Mouse (Mus musculus): ENCODE results near the gene Rhbdl1.

Rhbdl1 gene

DNA sequence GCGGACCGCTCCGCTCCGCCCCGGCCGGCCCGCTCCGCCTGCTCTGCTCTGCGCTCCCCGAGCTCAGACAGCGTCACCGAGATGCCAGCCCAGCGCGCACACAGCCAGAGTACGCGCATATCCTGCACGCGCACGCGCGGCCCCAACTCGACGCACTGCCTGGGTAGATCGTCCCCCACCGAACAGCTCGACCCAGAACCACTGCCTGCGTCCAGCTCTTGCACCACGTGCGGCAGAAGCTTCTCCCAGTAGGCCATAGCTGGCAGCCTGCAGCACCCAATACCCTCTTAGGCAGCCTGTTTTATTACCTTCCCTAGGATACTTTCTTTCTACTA lies at the start of gene Rhbdl1:
TSS of gene Rhbdl1 (minus strand) at position 220 of the 335 bp plus-strand sequence.
- in situ Hi-C loops (cut with MboI, MseI): loop anchor here (10.0 to 25.0 kb wide), 2 partner anchors 1832 to 2000 kb away; partner anchors contain the start of gene Snrpc

DNA sequence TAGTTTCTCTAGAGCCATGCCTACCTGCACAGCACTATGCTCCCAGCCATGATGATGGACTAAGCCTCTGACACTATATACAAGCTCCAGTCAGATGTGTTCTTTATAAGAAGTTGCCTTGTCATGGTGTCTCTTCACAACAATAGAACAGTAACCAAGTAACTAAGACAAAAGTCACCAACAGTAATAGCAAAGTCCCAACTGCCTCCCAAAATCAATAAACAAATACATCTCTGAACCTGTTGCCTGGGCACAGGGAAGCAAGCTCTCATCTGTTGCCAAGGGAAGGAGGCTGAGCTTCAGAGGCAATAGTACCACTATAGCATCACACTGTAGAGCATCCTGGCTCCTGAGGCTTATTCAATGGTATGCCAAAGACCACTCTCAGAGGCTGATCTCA lies 49.7 kb upstream of the Rhbdl1 start:
- in situ Hi-C loops (cut with MboI, MseI): no loop called here

DNA sequence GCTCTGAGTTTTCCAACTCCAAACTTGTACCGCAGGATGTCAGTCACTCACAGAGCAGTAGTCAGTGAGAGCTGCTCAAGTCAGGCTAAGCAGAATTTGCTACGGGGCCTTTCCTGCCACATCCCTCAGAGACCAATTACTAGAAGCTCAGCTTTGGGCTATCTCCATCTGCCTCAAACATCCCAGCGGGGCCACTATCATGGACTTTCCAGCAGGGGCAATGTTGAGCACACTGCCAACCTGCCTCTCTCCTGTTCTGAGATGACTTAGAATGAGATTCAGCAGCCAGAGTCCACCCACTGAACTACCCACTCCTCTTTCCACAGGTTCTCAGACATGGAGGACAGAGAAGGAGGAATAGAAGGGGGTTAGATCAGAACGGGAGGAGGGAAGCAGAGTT lies 48.5 kb upstream of the Rhbdl1 start:
- in situ Hi-C loops (cut with MboI, MseI): no loop called here

DNA sequence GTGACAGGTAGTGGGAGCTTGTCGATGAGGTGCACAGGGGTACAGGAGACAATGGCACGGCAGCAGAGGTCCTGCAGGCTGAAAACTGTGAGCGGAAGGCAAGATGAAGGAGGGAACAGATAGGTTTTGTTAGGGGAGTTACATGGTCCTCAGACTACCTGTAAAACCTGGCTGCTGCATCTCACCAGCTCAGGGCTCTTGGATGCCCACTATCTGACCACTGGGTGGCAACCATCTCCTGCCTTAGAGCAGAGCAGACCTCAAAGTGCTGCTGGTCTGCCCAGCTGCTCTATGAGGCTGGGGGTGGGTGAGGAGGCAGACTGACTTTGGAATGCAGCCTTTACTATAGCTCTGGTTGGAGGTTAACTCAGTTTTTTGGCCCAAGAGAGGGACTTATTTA lies 46.7 kb upstream of the Rhbdl1 start:
- in situ Hi-C loops (cut with MboI, MseI): no loop called here

DNA sequence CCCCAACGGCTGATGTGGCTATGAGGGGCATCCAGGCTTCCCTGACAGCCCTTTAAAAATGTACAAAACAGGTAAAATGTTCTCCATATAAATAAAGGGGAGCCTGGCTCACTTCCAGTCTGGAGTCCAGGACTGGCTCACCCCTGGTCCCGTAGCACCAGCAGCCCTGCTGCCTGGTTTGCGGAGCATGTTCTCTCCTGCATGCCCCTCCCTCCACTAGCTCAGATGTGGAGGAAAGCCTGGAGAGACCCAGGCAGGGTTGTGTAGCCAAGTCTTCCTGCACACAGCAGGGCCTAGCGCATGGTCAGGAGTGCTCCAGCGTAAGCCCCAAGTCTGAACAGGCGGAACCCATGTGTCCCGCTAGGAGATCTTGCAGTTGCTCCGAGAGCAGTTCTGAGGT lies 46.2 kb upstream of the Rhbdl1 start:
- in situ Hi-C loops (cut with MboI, MseI): no loop called here

DNA sequence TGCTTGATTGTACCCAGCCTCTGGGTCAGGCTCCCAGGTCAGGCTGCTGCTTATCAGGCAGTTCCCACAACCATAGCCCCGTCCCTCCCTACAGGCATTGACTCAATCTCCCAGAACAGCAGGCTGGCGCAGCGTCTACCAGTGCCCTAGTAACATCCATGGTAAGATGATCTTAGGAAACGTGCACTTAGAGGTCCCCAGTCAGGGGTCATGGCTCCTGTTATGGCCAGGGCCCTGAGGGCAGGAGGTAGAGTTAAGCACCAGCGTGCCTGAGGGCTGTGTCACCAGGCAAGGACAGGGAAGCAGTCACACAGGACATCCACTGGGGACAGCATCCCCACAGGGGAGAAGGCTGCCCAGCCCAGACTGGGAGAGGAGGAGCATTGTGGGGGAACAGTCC lies 45.2 kb upstream of the Rhbdl1 start:
- in situ Hi-C loops (cut with MboI, MseI): no loop called here

DNA sequence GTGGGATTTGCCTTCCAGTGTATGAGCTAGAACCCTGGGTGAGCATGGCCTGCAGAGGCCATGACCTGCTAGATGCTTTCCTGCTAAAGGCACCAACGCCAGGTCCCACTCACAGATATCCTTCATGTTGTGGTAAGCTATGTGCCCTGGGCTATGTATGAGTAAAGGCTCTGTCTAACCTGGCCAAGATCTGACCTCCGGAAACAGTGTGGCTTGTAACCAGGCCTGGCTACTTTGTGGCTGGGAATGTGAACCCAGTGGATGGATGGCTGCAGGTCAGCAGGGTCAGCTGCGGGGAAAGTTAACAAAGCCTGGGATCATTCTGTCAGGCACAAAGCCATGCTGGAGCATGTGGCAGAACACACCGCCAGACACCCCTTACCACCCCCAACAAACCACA lies 44.6 kb upstream of the Rhbdl1 start:
- in situ Hi-C loops (cut with MboI, MseI): no loop called here

DNA sequence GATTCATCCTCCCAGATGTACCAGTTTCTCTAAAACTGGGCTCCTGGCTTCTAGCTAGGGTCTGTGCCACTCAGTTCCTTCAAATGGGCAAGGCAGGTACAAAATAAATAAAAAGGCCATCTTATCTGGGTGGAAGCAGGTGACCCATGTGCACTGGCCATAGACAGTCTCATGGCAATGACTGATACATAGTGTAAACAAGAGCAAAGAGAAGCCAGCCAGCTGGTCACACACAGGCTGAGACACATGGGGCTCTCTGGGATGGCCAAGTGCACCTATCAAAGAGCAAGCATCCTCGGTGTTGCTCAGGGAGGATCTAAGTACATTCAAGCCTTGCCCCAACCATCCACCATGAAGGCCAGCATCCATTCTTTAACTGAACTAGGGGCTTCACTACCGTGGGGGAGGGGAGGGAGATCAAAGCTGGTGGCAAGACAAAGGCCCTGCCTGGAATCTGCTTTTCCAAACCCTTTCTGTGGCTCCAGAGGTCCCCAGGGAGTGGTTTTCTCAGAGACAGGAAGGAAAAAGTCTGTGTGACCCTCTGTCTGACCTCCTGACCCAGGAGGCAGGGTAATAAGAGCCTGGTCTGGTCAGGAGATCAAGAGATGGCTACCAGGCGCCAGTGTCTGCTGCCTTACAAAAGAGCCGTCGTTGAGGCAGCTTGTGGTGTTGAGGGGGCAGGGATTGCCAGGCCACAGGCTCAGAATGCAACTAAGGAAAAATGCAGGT lies 44.0 kb upstream of the Rhbdl1 start:
- in situ Hi-C loops (cut with MboI, MseI): no loop called here

DNA sequence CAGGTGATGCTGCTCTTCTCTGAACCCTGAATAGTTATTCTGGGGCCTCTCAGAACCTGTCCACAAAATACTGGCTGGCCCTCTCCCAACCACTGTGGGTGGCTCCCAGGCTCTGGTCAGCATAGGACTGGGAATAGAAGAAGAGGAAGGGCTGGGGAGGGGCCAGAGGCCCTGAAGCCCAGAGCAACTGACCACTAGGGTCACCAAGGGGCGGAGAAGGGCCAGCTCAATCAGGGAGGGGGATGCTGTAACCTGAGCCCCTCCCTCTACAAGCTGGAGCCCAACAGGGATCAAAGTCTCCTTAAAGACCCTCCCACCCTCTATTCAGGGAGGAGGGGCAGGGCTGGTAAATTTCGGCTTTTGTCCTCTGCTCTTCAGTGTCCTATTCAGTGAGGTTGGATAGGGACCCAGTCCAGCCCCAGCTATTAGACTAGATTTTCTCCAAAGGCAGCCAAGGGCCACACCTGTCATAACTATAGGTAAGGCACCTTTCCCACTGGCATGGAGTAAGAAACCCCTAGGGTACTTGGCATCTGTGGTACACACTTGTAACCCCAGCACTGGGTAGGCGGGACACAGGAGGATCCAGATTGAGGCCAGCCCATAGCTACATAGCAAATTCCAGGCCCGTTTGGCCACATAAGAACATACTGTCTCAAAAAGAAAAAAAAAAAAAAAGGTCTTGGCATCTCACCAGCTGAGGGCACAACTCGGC lies 43.3 kb upstream of the Rhbdl1 start, which contains the start of gene Wfikkn1:
TSS of gene Wfikkn1 (minus strand) at position 663 of the 715 bp plus-strand sequence.
- in situ Hi-C loops (cut with MboI, MseI): no loop called here

DNA sequence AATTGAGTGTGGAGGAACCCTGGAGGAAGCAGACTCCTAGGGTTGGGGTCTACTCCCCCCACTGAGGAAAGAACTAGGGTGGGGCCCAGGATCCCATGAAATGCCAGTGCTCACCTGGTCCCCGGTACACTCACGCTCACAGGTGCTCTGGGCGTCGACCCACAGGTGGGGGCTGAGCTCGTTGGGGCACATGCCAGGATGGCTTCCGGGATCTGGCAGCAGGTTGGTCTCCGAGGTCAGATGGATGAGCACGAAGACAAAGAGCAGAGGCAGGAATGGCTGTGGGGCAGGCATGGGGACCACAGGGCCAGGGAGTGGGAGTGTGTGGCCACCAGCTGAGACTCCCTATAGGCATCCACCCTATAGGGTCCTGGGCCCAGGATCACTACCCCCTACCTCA lies 42.7 kb upstream of the Rhbdl1 start:
- in situ Hi-C loops (cut with MboI, MseI): no loop called here

DNA sequence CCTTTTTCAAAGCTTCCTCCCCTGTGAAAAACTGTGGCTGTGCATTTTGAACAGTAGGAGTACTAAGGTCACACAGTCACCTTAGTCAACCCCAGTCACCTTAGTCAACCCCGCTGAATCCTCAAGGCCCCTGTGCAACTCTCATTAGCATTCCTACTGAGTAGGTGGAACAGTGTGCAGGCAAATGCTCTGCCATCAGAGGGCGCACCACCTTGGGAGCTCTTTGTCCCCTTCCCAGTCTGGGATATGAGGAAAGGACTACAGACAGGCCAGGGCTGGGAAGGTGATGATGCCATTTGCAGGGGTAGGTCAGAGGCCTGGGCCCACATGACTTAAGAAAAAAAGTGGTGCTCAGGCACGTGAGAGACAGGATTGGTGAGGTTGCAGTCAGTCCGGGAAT lies 42.2 kb upstream of the Rhbdl1 start:
- in situ Hi-C loops (cut with MboI, MseI): no loop called here

DNA sequence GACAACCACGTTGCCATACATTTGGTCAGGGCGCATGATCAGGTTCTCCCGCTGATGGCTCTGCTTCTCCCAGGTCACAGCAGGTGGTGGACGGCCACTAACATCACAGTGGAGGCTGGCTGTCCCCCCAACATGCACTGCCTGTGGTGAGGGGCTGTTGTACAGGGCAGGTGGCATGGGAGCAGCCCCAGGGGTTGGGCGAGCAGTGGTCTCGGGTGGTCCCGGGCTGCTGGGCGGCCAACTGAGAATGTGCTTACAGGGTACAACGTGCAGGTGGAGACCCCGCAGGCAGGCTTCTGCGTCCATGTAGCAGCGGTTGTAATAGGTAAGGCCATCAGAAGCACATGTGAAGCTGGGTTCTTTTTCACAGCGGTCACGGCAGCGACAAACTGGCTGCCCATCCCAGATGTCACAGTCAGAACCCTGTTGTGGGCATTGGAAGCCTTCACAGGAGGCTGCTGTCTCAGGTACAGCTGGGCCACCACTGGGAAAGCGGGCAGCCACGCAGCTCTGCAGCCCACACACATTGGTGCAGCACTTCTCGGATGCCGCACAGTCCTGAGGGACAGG lies 41.6 kb upstream of the Rhbdl1 start:
- in situ Hi-C loops (cut with MboI, MseI): no loop called here

DNA sequence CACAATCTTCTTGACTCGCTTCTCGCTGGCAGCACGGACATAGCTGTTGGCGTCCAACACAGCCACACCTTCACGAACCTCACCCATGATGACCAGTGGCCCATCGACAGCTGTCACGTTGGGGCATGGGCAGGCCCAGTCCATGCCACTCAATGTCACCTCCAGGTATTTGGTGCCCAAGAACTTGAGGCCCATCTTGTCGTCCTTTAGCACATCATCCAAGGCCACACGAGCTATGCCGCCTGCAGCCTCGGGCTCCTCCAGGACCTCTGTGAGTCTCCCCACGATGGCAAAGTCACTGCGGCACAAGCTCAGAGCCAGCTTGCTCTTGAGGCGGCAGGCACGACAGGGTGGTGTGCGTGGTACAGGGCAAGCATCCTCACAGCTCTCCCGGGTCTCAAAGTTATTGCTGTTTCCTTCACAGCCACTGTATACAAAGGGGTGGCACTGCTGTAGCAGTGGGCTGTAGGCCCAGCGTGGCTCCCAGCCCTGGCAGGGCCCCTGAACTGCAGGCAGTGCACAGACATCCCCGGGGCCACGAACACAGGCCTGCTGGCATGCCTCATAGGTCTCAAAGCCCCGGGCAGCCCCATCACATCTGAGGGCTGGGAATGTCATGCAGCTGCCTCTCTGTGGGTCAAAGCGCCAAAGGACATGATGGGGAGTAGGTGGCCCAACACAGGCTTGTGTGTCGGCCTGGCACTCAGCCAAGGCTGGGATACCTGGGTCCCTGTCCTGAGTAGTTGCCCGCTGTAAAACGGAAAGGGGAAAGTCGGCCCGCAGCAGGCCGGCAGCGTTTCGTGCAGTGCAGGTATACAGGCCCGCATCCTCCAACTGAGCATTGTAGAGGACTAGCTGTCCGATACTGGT lies 40.9 kb upstream of the Rhbdl1 start:
- in situ Hi-C loops (cut with MboI, MseI): no loop called here

DNA sequence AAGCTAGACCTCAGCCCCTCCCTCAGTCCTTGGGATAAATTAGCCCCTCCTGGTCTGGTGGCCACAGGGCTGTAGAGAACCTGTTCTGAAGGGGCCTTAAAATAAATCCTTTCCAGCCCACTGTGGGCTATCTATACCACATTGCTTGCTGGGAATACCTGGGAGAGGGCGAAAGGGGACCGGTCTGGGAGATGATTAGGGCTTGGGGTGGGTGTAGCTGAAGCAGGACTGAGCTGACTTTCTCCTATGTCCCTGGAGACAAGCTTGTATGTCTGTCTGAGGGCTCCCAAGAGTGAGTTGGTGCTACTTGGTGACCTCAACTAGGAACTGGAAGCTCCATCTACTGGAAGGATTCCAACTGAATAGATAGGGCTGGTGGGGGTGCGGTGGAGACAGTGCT lies 39.9 kb upstream of the Rhbdl1 start:
- in situ Hi-C loops (cut with MboI, MseI): no loop called here

DNA sequence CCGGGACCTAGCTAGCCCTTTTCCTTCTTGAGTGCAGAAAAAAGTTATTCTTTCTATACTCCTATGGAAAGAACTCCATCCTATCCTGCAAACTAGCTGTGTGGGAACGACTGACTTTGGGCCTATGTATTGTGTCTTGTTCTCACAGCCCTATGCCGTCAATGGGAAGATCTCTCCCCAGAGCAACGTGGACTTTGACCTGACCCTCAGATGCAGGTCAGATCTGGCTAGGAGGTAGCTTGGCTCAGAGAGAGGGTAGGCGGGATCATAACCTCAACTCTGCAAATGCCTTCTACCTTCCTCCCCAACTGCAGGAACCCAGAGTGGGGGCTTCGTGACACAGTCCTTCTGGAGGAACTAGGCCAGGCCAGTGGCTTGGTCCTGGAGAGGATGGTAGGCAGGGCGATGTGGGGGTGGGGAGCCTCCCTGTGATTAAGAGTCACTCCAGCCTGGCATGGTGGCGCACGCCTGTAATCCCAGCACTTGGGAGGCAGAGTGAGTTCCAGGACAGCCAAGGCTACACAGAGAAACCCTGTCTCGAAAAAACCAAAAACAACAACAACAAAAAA lies 39.3 kb upstream of the Rhbdl1 start:
- in situ Hi-C loops (cut with MboI, MseI): no loop called here

DNA sequence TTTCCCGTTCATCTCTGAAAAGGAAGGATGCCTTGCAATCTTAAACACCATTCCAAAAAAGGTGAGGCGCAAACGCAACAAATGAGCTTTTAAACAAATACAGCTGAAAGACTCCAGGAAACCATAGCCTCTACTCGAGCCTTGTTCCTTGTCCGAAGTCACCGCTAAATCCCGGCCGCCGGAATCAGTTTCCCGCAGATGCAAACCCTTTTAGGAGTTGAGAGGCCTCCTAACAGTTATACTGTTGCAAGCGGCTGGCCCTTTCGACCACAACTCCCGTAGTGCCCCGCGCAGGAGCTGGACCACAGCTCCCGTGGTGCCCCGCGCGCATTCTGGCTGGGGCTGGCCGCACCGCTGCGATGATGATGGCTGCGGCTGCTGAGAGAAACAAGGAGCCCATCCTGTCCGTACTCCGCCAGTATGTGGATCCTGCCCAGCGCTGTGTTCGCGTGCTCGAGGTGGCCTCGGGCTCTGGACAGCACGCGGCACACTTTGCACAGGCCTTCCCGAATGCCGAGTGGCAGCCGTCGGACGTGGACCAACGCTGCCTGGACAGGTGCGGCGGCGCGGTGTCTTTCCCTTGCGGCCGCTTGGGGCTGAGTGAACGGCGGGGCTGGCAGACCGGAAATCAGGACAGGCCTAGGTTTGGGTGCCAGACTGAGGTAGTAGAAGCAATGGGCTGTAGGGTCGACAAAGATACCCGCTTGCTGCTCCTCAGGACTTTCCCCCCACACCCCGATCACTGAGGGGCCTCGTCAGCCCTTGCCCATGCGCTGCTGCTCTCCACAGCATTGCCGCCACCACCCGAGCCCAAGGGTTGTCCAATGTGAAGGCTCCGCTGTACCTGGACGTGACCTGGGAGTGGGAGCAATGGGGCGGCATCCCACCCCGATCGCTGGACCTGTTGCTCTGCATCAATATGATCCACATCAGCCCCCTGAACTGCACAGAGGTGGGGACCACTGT lies 38.4 kb upstream of the Rhbdl1 start:
- in situ Hi-C loops (cut with MboI, MseI): no loop called here

DNA sequence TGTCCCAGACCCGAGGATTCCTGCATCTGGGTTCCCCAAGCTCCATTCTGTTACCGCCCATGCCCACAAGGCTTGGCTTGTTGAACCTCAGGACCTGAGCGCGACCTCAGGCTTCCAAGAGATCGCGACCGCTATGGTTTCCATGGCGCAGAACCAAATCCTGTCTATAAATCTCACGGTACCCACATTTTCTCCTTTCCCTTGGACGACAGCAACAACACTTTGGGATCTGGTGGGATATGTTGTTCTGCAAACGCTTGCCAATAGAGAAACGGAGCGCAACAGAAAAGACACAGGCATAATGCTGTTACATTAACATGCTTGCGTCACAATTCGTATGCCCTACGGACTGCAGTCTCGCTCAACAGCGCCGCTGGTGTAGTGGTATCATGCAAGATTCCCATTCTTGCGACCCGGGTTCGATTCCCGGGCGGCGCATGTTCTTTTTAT lies 37.7 kb upstream of the Rhbdl1 start, which contains the start of gene Mettl26:
TSS of gene Mettl26 (plus strand) at position 354 of the 450 bp plus-strand sequence.
- in situ Hi-C loops (cut with MboI, MseI): loop anchor here (5.0 to 25.0 kb wide), 2 partner anchors 42 to 1412 kb away; partner anchors contain the start of genes Bricd5, E4f1, Pgp and Stub1

DNA sequence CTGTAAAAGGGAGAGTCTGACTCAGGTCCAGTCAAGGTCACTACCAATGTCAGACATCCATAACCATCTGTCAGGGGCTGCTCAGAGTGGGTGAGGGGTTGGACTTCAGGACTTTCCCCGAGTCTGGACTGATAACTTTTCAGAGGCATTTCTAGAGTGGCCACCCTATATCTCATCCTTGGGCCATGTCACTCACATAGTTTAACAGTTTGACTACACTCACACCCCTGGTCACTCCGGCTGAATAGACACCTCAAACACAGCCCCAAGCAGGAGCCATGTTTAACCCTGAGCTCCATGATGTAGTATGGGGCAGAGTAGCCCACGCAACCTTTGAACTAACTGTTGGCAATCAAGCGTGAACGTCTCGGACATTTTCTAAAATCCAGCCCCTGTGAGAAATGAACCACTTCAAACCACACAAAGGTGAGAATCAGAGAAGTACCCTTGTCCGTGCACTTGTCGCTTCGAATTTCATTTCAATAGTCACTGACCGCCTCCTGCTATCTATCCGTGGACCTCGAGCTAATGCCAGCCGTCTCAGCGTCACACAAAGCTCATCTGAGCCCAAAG lies 37.1 kb upstream of the Rhbdl1 start:
- in situ Hi-C loops (cut with MboI, MseI): loop anchor here (5.0 to 25.0 kb wide), 2 partner anchors 42 to 1412 kb away; partner anchors contain the start of genes Bricd5, E4f1, Pgp and Stub1

DNA sequence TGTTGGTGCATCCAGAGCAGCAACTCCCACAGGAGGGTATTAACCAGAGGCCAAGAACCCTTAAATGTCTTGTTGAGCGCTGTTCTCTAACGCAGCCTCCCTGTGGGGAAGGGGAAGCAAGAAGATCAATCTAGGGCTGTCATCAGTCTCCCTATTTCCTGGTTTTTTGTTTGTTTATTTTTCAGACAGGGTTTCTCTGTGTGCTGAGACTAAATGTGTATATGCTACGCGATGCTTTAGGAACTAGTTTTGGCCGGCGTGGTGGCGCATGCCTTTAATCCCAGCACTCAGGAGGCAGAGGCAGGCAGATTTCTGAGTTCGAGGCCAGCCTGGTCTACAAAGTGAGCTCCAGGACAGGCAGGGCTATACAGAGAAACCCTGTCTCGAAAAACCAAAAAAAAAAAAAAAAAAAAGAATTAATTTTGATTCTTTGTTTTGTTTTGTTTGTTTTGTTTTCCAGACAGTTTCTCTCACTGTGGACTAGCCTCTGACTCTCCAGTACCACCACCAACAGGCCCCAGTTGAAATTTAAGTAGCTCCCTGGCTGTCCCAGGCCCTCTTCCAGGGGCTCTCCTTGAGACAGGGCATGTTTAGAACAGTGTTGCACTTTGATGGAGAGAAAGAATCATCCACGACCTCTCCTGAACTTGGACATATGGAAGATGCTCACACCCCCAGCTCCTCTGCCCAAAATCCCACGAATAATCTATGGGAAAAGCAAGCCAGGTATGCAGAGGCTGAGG lies 36.5 kb upstream of the Rhbdl1 start:
- in situ Hi-C loops (cut with MboI, MseI): loop anchor here (5.0 to 25.0 kb wide), 2 partner anchors 41 to 1411 kb away; partner anchors contain the start of genes Bricd5, E4f1, Pgp and Stub1
